Mouse (Mus musculus): Measurements from ENCODE around the gene Slc6a13.

The Slc6a13 gene

DNA sequence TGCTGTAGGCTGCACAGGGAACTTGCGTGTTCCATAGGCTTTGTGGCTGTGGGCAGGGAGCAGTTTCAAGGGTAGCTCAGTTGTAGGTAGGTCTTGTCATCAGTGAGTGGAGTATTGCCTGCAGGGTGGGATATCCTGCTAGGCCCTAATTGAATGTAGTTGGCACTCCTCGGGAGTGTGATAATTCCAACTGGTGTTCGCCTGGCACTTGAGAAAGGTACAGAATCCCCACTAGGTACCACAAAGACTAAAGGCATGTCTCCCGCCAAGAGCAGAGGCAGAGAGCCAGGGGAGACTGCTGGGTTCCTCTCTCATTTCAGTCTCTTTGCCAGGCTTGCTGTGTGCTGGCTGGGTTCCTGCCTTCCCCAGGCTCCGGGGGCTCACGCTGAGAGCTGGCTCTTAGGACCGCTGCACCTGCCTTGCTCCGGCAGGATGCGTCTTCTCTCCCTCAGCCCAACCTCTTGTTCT, 28.4 kb downstream of the Slc6a13 start:
- no peak for DNase-seq (ENCODE audit: low spot score)

DNA sequence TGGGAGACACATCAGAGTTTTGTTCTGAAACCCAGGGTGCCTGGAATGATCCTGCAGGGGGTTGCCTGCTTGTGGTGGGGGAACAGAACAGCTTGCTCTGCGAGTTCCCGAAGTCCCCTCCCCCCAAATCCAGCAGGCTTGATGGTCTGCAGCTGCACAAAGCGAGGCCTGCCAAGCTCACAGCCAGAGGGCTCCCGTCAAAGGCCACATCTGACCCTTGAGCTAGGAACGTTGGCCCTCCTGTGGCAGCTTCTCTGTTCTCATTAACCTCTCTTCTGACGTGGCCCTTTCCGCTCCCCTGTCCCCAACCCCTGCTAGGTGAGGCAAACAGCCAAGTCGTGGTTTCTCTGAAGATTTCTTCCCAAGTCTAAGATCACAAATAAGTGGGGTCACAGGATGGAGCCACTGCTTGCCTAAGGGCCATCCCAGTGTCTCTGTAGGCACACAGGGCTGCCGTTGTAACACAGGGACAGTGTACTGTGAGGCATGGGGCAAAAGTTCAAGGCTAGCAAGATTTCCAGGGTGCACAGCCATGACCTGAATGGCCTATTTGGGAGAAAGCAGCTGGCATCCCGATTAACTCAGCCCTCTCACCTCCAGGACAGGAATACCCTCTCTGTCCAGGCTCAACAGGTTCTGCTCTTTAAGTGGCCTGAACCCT, 30.0 kb downstream of the Slc6a13 start:
- peak; percentile 81 for DNase-seq (ENCODE audit: low spot score)

DNA sequence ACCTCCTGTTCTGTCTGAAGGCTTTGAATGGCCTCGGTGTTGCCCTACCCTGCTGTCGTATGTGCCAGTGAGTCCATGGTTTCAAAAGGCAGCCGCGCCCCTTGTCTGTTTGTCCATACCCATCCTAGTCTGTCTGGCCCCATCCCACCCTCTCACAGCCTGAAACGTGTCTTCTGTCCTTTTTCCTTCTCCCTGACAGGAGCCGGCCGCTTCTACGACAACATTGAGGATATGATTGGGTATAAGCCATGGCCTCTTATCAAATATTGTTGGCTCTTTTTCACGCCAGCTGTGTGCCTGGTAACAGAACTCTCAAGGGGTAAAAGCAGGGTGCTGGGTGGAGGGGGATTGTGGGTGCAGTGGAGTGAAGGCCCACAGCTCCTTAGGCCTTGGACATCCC, 35.8 kb downstream of the Slc6a13 start:
- no peak for DNase-seq (ENCODE audit: low spot score)

DNA sequence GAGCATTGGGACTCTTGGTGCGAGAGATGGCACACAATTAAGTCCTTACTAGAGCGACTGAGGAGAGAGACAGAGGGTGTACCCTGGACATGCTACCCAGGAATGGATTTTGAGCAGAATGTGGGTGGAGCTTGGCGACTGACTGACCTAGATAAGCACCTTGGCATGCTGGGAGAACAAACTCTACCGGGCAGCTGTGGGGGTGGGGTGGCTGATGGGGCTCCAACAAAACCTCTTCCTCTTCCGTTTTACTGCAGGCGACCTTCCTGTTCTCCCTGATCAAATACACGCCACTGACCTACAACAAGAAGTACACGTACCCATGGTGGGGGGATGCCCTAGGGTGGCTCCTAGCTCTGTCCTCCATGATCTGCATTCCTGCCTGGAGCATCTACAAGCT, 36.5 kb downstream of the Slc6a13 start:
- DNase-seq (ENCODE audit: low spot score): no peak

DNA sequence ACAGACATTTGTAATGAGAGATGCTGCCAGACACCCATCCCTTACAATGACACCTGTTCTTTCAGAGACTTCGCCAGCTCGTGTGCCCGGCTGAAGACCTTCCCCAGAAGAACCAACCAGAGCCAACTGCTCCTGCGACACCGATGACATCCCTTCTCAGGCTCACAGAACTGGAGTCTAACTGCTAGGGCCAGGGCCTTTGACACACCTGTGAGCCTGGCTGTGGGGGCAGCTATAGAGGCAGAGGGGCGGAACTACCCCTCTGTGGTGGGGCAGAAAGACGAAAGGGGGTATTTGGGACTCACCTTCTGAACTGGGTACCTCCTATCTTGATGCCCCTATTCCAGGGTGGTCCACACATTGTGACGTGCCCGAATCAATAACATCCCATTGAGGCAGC, 37.2 kb downstream of the Slc6a13 start:
- DNase-seq (ENCODE audit: low spot score): no peak

DNA sequence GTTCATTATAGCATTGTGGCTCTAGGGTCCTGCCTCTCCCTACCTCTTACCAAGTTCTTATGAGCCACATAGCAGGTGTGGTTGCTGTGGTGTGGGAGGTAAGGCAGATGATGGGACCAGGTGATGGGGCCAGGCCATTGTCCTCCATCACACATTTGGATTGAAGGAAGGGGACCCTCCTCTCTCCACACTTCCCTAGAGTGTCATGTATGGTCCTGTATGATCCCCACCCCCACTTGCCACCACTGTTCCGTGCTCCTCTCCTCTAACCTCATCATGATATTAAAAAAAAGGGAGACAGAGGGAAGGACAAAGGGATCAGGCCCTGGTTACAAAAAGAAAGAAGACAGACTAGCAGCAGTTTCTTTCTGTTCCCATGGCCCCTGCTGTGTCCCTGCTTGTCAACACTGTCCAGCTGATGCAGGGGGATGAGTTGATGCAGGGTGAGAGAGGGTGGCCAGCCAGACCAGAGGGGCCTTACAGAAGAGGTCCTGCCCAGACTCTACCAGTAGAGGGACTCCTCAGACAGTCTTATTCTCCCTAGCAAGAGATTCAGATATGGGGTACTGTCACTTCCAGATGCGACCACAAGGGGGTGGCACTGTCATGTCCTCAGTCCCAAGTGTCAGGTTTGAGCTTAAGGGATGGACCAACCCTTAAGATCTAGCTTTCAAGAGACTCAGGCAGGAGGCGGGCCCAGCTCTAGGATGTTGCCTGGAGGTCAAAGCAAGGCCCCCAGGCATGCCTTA, 37.9 kb downstream of the Slc6a13 start:
- peak; percentile 94 for DNase-seq (ENCODE audit: low spot score)

DNA sequence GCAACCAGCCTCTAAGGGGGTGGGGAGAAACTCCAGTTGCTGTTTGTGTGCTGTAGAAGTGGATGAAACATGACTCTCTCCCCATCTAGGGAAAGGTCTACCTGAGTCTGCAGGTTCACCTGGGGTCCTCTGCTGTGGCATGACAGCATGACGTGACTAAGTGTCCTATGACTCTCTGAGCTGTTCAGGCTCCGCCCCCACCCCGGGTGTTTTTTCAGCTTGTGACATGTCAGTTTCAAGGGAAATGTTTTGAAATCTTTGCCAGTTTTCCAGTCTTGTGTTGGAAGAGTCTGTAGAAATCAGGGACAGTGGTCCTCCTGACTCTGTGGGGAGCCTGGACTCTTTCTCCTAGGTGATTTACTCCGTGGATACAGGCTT, 38.5 kb downstream of the Slc6a13 start:
- no peak for DNase-seq (ENCODE audit: low spot score)

DNA sequence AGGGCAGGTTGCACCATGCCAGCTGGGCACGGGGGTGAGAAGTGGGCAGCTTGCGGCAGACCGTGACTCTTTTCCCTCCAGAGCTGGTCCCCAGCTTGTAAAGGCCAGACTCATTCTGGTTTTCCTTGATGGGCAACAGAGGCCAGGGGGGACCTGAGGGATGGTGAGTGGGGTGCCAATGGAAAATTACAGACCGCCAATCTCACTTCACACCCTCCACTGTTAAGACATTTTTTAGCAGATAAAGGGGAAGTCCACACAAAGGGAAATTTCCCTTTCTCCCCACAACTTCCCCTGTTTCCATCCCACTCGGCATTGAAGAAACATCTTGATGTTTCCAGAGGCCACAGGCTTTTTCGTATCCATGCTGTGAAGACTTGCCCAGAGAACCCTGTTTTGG, 41.6 kb downstream of the Slc6a13 start:
- DNase-seq (ENCODE audit: low spot score): no peak

DNA sequence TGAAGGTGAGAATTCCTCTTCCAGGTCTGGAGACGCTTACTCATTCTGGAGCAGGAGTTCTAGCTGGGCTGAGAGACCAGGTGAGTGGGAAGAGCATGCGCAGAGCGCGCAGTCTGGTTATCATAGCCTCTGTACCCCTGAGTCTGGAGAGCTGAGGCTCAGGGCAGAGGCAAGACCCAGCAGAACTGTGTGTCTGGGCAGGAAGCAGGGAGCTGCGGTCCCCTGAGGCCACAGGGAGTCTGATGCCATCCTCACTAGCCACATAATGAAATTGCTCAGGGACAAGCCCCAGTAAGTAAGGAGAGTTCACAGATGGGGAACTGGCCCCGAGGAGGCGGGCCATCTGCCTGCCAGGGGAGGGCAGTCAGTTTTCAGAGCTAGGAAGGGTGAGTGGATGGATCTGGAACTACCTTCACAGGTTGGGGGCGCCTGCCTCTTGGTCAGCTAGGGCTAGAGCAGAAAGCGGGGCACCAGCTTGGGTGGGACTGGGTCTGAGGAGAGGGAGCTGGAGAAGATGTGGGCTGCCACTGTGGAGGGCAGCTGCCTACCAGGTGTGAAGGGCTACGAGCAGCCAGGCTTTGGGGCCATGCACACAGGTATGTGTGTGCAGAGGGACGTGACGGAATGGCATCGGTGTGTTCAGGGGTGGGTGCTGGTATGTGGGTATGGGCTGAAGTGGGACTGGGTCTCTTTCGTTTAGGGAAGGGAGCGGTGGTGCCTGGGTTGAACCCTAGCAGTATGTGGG, 43.2 kb downstream of the Slc6a13 start, which contains the start of gene Slc6a12:
TSS of gene Slc6a12 (plus strand) at position 51 of the 745 bp plus-strand sequence.
- DNase-seq (ENCODE audit: low spot score): no peak

DNA sequence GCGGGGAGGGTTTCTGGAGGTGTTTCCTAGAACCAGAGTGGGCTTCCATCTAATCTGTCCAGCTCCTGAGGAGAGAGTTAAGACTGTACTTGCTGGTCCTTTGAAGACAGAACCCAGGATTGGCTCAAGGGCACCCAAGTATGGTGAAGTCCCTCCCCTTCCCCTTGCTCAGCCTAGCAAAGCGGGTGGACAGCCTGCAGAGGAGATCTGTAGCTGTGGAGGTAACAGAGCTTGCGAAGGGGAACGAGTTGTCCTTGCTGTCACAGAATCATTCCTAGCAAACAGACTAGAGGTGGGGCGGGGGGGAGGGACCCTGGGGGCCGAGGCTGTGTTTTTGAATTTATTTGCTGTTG, 43.7 kb downstream of the Slc6a13 start:
- DNase-seq (ENCODE audit: low spot score): no peak

DNA sequence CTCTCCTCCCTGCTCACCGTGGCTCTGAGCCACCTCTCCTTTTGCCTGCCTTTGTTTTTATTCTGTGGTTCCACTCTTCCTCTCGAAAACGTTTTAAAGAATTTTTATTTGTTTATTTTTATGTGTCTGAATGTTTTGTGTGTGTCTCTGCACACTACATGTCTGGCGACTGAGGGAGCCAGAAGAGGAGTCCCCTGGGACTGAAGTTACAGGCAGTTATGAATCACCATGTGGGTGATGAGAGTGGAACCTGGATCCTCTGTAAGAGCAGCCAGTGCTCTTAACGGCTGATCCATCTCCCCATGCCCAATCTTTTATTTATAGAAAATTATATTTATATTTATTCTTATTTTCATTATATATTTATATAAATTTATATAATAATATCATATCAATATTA, 44.3 kb downstream of the Slc6a13 start:
- no peak for DNase-seq (ENCODE audit: low spot score)

DNA sequence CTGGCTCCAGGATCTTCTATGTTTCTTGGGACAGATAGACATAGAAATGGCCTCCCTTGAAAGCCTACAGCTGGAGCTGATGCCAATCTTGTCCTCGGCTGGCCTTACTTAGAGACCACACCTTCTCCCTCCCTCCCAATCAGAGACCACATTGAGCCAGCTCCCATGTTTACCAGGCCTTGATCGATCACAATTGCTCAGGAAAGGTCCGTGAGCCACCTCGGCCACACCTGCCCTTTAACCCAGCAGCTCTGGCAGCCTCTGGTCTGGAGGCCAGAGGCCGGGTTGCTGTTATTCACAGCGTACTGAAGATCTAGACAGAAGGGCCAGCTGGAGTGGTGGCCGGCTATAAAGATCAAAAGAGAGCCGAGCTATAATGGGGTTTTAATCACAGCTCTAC, 46.4 kb downstream of the Slc6a13 start:
- peak; percentile 24 for DNase-seq (ENCODE audit: low spot score)

DNA sequence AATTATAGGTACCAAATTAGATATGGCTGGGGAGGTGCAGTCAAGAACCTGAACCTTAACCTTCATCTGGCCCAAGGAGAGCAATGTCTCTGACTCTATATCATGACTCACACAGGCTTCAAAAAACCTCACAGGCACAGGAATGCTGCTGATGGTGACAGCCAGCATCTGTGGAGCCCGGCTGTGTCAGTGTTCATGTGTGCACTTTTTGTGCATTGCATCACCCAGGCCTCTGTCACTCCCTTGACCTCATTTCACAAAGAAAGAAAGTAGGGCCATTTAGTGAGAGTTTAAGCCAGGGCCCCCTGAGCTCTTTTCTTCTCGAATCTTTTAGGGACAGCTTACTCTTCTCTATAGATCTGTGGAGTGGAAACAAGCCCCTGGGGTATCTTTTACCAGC, 52.2 kb downstream of the Slc6a13 start:
- DNase-seq (ENCODE audit: low spot score): no peak

DNA sequence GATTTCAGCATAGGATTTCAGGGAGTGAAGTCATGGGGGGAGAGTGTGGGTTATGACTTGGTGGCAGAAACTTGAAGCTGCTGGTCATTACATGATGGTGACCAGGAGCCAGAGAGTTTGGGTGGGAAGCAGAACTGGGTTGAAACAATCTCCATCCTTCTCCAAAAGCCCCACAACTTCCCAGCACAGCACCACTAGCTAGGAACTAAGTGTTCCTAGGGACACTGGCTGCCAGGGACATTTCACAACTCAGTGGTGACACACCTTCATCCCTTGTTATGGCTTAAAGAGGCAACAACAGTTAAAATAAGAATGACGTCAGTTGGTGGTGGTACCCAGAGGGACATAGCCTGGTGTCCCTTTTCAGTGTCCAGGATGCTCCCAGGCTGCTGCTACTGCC, 56.0 kb downstream of the Slc6a13 start:
- no peak for DNase-seq (ENCODE audit: low spot score)

DNA sequence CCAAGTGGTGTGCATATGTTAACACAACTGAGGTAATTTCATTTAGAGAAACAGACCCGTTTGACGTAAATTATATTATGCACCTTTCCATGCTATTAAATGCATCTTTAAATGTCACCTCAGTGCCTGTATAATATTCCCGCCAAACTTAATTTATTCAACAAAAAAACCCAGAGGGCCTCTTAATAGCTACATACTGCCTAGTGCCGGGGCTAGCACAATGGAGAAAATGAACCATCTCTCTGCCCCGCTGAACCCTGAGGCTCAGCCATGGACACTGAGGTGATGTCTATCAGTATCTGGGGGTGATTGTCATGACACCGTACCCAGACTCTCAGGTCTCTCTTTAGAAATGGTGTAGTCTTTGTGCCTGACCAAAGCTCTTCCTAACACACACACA, 57.2 kb downstream of the Slc6a13 start:
- no peak for DNase-seq (ENCODE audit: low spot score)

DNA sequence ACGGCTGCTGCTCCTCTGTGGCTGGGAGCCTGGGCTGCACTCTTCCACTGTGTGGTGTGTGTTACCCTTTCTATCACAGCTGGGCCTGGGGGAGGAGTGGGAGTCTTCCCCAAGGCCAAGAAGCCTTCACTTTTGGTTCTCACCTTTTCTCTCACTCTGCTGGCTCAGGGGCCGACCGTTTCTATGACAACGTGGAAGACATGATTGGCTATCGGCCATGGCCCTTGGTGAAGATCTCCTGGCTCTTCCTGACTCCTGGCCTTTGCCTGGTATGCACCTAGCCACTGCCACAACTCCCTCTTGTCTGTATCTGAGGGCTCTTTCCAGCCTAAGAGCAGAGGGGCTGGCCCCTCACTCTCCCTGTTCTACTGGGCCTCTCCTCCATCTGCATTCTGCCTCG, 63.0 kb downstream of the Slc6a13 start:
- no peak for DNase-seq (ENCODE audit: low spot score)

DNA sequence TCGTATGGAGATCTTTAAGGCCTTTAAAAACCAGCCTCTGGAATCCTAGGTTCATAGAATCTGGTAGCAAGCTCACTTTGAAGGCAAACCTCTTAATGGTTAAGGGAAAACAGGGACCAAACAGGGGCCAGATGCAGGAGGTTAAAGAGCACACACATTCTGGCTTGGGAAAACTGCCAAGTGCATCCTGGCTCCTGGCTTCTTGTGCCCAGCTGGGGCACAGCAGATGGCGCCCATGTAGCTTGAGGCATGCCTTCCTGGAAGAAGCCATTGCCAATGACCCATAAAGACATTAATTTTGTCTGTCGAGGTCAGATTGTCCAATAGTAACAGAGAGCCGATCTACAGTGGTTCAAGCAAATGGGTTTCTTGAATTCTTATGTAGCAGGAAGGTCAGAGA, 63.9 kb downstream of the Slc6a13 start:
- no peak for DNase-seq (ENCODE audit: low spot score)

DNA sequence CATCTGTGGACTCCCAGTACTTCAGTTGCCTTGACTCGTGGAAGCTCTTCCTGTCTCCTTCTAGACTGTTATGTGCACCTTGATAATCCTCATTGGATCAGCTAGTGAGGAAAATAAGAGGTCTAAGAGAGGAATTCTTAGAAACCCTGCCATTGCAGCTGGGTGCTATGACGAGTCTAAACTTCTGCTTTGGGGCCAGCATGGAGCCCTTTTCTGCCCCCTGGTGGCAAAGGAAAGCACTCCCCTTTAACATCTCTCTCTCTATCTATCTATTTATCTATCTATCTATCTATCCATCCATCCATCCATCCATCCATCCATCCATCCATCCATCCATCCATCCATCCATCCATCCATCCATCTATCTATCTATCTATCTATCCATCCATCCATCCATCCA, 66.5 kb downstream of the Slc6a13 start:
- DNase-seq (ENCODE audit: low spot score): peak; percentile 44

DNA sequence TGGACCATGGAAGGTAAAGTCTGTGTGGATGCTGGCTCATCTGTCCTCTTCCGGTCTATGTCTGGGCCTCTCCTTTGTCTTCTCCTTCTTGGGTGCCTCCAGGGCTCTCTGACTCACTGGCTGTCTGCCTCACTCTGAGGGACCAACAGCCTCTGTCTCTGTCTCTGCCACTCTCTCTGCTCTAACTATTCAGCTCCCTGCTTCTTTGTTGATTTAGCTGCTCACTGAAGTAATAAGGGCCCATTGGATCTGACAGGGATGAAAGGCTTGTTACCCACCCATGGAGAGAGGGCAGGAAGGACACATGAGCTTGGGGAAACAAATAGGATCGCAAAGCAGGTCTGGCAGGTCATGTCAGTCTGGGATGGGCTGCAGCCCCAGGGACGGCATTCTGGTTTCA, 67.1 kb downstream of the Slc6a13 start:
- peak; percentile 12 for DNase-seq (ENCODE audit: low spot score)

DNA sequence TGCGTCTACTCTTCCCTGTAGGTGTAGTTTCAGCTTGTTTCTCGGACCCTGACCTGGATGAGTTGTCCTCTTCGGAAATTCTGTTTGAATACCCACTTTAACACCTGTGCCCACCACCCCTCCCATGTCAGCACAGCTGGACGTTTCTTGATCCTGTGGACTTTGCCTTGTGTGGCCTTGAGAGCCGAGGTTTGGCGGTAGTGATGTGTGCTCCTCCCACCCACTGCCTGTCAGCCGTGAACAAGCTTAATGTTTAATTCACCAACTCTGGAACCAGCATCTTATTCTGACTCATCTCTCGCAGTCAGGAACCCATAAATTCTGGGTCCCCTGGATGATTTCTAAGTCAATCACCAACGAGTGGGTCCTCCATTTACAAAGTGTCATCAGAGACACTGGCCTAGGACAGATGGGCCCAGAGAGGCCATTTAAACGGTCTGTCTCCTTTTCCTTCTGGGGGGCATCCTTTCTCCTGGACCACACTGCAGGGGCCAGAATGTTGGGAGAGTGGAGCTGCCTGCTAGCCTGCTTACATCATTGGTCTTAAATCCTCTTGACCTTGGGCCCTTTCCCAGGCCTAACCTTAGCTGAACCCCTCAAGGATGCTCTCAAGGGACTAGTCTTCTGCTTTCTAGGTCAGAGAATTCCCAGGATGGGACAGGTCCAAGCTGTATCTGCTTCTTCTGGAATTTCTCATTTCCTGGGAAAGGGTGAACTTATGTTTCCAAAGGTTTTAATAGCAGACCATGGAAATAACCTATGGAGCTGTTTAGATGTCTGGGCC, 71.4 kb downstream of the Slc6a13 start:
- DNase-seq (ENCODE audit: low spot score): no peak

DNA sequence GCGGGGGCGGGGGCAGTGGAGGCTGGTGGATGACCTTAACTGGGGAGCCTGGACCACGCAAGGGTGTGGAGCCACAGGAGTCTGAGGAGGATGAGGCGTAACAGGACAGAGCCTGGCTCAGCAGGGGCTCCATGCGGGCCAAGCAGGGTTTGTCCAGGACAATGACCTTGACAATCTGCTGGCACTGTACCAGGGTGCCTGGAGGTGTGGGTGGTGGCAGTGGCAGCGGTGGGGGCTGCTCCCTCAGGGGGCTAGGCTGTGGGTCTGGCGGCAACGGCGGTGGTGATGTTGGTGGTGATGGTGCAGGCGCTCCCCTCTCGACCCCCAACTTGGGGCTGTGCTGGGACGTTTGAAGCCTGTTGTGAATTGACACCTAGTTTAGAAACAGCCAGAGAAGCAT, 76.1 kb downstream of the Slc6a13 start:
- DNase-seq (ENCODE audit: low spot score): no peak

DNA sequence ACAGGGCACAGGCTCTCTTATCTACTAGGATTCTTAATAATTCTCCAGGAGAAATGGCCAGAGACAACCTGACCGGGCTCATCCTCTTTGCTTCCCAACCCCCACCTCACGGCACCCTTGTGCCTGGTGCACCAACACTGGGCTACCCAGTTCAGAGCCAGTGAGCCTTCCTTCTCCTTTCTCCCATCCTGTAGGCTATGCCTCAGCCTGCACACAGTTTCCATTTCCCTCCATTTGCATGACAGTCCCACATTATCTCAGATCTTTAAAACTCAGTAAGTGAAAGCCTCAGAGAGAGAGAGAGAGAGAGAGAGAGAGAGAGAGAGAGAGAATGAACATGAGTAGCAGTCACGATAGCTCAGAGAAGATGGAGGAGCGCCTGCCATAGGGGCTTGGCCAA, 78.2 kb downstream of the Slc6a13 start:
- DNase-seq (ENCODE audit: low spot score): no peak
